Mouse (Mus musculus) C2C12 (cell line): ENCODE data around the gene Fem1a. TPM values are rescaled to one million over a fixed set of nuclear protein-coding genes. Genes with fewer than 3 reads are reported as not detected.
A peak's percentile ranks its signal among the peaks of the same experiment; 100 is the strongest.

Experiments
- H3K27me3 ChIP-seq: one replicate; pipeline ENCODE4 v1.6.1; 2011; ENCODE audit not compliant: control insufficient read depth, insufficient read depth, insufficient read length
- H3K36me3 ChIP-seq: one replicate; pipeline ENCODE4 v1.6.1; 2011; ENCODE audit not compliant: control insufficient read depth, insufficient read depth
- H3K4me3 ChIP-seq: one replicate; pipeline ENCODE4 v1.5.1; 2011; ENCODE audit warnings: mild to moderate bottlenecking, control low read depth; ENCODE audit not compliant: poor library complexity, insufficient read depth, severe bottlenecking
- H3K79me2 ChIP-seq: one replicate; pipeline ENCODE4 v1.6.1; 2011; ENCODE audit not compliant: control insufficient read depth, insufficient read depth
- H3K79me3 ChIP-seq: one replicate; pipeline ENCODE4 v1.6.1; 2011; ENCODE audit warnings: low read depth, control low read depth
- H3ac ChIP-seq: one replicate; pipeline ENCODE3; 2011; ENCODE audit warnings: low read depth; ENCODE audit not compliant: control insufficient read depth, insufficient read length
- CEBPB ChIP-seq: IDR thresholded peaks from one replicate; pipeline ENCODE4 v1.6.1; 2011; ENCODE audit warnings: low read depth, mild to moderate bottlenecking, control low read depth, moderate library complexity
- CTCF ChIP-seq: IDR thresholded peaks from one replicate; pipeline ENCODE4 v1.5.1; 2011; ENCODE audit not compliant: control insufficient read depth, insufficient read depth, insufficient read length
- FOSL1 ChIP-seq: IDR thresholded peaks from one replicate; pipeline ENCODE4 v1.8.0; 2011; ENCODE audit warnings: mild to moderate bottlenecking, low read length; ENCODE audit not compliant: poor library complexity, insufficient read depth, severe bottlenecking
- MAX ChIP-seq: IDR thresholded peaks from one replicate; pipeline ENCODE4 v1.6.1; 2011; ENCODE audit warnings: mild to moderate bottlenecking, control low read depth
- MYOD1 ChIP-seq: IDR thresholded peaks from one replicate; pipeline ENCODE4 v1.6.1; 2011; ENCODE audit warnings: low read depth; ENCODE audit not compliant: control insufficient read depth, insufficient read length
- MYOG ChIP-seq: IDR thresholded peaks from one replicate; pipeline ENCODE4 v1.6.1; 2011; ENCODE audit not compliant: control insufficient read depth, insufficient read length; ENCODE audit errors: extremely low read depth
- USF1 ChIP-seq: IDR thresholded peaks from one replicate; pipeline ENCODE4 v1.6.1; 2011; ENCODE audit warnings: low read depth, mild to moderate bottlenecking, control low read depth, moderate library complexity
- long read RNA-seq, 2 experiments: library from polyadenylated mRNA; unstranded; transcript quantifications; one replicate each; pipeline ENCODE4 v2.0.0; 2019 to 2020
- polyA plus RNA-seq: library from polyadenylated mRNA; unstranded; fragments of >200 nt; fragmentation: generic; extraction: Trizol; gene quantifications from one replicate; pipeline ENCODE4 v1.2.1, GENCODE M21; 2012; ENCODE audit warnings: missing spikeins

Gene Fem1a
- polyA plus RNA-seq = 18.1 TPM
- long read RNA-seq, experiment 1, full-length matches to known transcripts = 12 of 12 reads
- long read RNA-seq, experiment 1, partial matches to known transcripts = 0 of 12 reads
- long read RNA-seq, experiment 1, other reads (novel, unspliced or antisense) = 0 of 12 reads
- long read RNA-seq, experiment 2, full-length matches to known transcripts = 107 of 107 reads
- long read RNA-seq, experiment 2, partial matches to known transcripts = 0 of 107 reads
- long read RNA-seq, experiment 2, other reads (novel, unspliced or antisense) = 0 of 107 reads

DNA sequence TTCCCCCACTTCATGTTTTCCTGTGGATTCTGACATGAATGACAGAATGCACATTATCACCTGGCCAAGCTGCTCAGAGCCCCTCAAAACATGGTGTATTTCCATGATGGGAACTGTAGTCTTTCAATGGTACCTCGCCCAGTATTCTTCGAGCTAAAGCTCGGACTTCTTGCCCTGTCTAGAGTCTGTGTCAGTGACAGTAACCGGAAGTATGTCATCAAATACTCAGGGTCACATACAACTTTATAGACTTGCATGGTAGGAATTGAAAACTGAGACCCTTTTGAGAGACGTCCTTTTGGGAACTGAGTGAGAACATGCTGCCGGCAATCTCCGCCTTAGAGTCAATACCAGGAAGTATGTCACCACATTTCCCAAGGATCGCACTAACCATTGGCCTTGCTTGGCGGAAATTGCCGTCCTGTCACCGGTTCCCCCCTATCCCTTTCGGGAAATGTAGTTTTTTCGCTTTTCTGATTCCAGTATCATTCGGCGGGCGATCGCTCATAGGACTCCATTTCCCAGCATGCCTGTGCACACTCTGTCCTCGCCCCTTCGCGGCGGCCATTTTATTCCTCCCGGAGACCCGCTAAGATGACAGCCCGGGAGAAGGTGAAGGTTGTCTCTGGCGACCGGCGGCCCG lies at the start of gene Fem1a:
TSS of gene Fem1a (plus strand) at position 572 of the 643 bp plus-strand sequence.
- Histone ChIP-seq H3K79me2 (peaks cover 48% of the 10 kb centered on the region), H3K4me3 (peak within 1 kb of the TSS; percentile 57), H3K79me3 (peaks cover 36% of the 10 kb centered on the region), H3K36me3 (peaks cover 31% of the 10 kb centered on the region), H3ac (peak within 1 kb of the TSS; percentile 70), H3K27me3 (no peaks in the 10 kb centered on the region)
- peak; percentile 21 for TF ChIP-seq USF1
- no peak for TF ChIP-seq CEBPB

DNA sequence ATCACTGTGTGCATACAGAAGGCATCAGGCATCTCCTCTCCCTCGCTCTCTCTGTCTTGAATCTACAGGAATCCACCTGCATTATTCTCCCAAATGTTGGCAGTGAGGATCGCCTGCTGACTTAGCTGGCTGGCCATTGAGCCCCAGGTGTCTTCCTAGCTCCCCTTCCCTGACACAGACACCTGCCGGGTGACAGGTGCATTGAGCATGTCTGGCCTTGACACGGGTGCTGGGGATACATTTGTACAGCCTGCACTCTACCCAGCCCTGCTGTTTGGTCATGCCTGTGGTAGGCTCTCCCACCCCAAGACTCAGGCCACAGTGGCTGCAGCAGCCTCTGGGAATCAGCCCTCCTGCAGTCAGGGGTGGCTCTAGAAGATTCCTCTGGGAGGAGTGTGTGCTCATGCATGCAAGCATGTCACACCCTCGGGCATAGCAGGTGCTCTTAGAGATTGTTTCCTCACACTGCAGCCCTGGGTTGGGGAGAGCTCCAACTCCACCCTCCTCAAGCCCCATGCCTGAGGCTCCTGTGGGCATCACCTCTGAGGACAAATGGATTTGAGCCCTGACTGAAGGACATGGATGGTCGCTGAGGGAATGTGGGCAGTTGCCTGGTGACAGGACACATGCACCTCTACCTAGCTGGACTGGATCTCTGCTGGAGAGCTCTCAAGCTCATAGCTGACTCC lies 49.5 kb upstream of the Fem1a start:
- no peak for TF ChIP-seq FOSL1
- H3K4me3 ChIP-seq = no peak overlapping the region
- H3K79me3 ChIP-seq = no peaks in the 10 kb centered on the region
- H3K79me2 ChIP-seq = no peaks in the 10 kb centered on the region
- H3K36me3 ChIP-seq = peaks cover 78% of the 10 kb centered on the region
- no peaks in the 10 kb centered on the region for H3K27me3 ChIP-seq
- no peak overlapping the region for H3ac ChIP-seq

DNA sequence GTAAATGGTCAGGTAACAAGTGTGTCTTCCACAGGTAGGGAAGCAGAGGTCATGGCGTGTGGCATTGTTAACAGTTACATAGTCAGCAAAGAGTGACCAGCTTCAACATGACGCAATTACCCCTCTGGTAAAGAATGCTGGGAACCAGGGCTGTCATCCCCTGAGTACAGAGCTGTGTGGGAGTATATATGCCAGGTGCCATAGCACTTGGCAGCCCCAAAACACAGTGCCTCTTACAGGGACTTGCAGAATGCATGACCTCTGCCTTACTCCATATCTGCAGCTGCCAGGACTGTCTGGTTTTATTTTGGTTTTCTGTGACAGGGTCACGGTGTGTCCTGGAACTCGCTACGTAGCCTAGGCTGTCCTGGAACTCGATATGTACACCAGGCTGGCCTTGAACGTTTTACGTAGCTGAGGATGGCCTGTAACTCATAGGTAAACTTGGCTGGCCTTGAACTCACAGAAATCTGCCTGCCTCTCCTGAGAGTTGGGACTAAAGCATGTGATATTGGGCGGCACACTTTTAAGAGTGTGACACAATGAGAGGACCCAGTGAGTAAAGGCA lies 48.6 kb upstream of the Fem1a start:
- Histone ChIP-seq H3ac (no peak overlapping the region), H3K79me2 (peaks cover 7% of the 10 kb centered on the region), H3K4me3 (no peak overlapping the region), H3K36me3 (peaks cover 71% of the 10 kb centered on the region), H3K27me3 (no peaks in the 10 kb centered on the region), H3K79me3 (no peaks in the 10 kb centered on the region)
- no peak for TF ChIP-seq MYOG
- TF ChIP-seq CEBPB = no peak
- no peak for TF ChIP-seq USF1
- no peak for TF ChIP-seq CTCF

DNA sequence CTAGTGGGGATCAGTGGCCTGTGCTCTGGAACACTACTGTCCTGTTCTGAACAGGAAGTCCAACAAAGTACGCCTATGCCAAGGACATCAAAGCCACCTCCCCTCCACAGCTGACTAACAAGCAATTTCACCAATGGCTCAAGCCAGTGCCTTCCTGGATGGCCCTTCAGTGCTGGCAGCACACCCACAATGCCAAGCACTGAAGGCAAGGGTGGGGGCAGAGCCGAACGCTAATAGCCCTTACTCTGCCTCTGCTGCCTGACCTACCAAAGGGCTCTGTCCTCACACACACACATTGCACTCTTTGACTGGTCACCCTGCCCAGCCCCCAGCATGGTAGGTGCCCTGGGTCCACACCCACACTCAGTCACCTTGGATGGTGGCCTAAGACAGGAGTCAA lies 47.8 kb upstream of the Fem1a start:
- Histone ChIP-seq H3K36me3 (peaks cover 64% of the 10 kb centered on the region), H3ac (no peak overlapping the region)

DNA sequence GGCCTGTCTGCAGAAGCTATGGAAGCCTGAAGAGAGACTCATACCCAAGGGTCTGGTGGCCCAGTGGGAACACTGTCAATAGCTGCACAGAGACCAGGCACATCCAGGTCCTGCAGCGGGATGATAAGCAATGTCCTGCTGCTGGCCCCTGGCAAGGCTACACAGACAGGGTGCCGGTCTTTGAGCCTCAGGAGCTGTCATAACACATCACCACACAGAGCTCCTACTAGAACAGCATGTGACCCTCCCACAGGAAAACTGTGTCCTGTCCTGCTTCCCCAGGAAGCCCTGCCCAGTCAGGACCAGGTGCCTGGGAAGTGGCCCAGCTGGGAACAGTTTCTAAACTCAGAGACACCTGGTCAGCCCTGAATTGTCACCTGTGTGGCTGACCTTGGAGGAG lies 45.5 kb upstream of the Fem1a start:
- H3K79me3 ChIP-seq = peaks cover 5% of the 10 kb centered on the region

More for the DNA sequence above, 47.8 kb upstream of the Fem1a start:
- H3K4me3 ChIP-seq = no peak overlapping the region
- H3K27me3 ChIP-seq = no peaks in the 10 kb centered on the region
- H3K79me3 ChIP-seq = no peaks in the 10 kb centered on the region
- H3K79me2 ChIP-seq = peaks cover 13% of the 10 kb centered on the region
- TF ChIP-seq MYOG (no peak), MAX (no peak), CTCF (no peak), FOSL1 (no peak), USF1 (no peak), MYOD1 (no peak), CEBPB (no peak)

DNA sequence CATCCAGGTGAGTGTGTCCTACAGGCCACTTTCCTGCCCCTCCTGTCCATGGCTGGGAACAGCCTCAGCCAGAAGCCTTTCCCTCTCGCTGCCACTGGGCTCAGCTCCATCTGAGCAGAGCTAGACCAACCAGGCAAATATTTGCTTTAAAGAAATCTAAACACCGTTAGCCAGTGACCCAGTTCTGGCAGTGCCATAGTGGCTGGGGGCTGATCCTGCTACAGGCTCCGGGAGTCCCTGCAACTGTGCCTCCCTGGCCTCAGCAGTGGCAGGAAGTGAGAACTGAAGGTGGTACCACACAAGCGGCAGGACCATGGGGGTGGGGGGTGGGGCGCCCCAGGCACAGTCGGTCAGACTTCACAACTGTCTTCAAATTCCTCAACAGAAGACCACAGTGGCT lies 43.9 kb upstream of the Fem1a start:
- no peaks in the 10 kb centered on the region for H3K27me3 ChIP-seq
- H3K79me3 ChIP-seq = peaks cover 8% of the 10 kb centered on the region
- H3ac ChIP-seq = no peak overlapping the region
- no peak overlapping the region for H3K4me3 ChIP-seq
- peaks cover 51% of the 10 kb centered on the region for H3K79me2 ChIP-seq
- TF ChIP-seq MAX = no peak
- TF ChIP-seq MYOG = no peak
- no peak for TF ChIP-seq FOSL1
- H3K36me3 ChIP-seq = peaks cover 42% of the 10 kb centered on the region

More for the DNA sequence above, 45.5 kb upstream of the Fem1a start:
- no peaks in the 10 kb centered on the region for H3K27me3 ChIP-seq
- H3ac ChIP-seq = no peak overlapping the region
- peaks cover 35% of the 10 kb centered on the region for H3K79me2 ChIP-seq
- no peak overlapping the region for H3K4me3 ChIP-seq
- peaks cover 44% of the 10 kb centered on the region for H3K36me3 ChIP-seq
- no peak for TF ChIP-seq USF1
